Mouse (Mus musculus) adipose tissue, adult 10 weeks (tissue): ENCODE data around the gene Apol7b. TPM values are rescaled to one million over a fixed set of nuclear protein-coding genes. Genes with fewer than 3 reads are reported as not detected.

ENCODE experiments used
- polyA plus RNA-seq: library from polyadenylated mRNA; stranded (reverse); fragments of 350-450 nt; fragmentation: Illumina TruSeq; extraction: RNeasy Lipid Tissue Mini Kit (QIAGEN cat#74804); gene quantifications from one replicate; pipeline ENCODE4 v1.2.3, GENCODE M21; 2014; ENCODE audit warnings: low read depth, low replicate concordance

Apol7b gene
- 0.36 TPM for polyA plus RNA-seq

GRCm38 (mm10) chr15:77447392-77447791 lies at the start of gene Apol7b:
Gene Apol7b (minus strand): TSS chr15:77447492.

DNA sequence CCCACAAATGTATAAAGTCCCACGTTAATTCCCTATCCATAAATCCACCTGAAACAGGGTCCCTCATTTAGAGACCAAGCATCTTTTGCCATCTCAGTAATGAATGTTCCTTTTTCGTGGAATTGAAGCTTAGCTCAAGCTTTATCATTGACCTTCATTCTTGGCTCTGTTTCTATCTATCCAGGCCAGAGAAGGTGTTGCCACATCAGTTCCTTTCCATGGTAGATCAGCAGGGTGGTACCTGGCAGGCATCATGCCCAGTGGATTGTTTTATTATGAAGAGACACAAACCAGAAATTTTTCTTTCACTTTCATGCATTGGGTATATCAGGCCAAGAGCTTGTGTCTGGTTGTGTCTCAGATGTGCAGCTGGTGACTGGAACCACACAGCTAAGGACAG lies 29.4 kb upstream of the Apol7b start, which contains the start of gene Apol10a:
Gene Apol10a, plus strand, starts transcription at position 355 of the 400 bp plus-strand sequence.

DNA sequence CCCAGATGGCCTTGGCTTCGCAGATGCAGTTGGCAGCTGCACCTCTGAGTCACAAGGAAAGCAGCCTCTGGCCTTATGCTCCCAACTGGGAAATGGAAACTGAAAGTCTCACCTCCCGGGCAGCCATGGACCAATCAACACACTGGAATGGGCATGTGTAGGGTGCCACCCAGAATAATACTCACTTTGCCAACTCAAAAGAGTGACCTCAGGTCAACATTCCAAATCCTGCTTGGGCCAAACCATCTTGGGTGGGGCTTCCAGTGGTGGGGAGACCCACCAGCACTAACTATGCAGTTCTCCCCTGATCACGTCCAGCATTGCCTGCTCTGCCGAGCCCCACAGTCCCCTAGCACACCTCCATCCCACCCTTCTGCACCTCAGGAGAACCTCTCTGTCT lies 36.3 kb downstream of the Apol7b start, which contains the start of gene Apol9a:
Gene Apol9a, minus strand, starts transcription at position 101 of the 400 bp plus-strand sequence.

DNA sequence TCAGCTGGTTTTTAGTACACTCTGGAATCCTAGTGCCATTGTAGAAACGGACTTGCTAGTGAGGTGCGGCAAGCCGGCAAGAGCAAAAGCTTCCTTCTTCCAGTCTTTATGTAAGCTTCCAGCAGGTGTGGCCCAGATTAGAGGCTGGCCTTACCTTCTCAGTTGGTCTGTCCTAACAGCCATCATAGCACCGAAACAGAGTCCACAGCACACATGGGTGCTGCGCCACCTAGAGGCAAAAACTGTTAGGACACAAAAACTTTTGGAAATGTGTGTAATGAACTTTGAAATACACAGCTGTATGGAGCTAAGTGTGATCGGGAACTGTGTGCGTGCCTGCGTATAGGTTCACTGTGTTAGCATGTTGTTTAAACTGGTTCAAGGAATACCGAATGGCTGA lies 48.3 kb downstream of the Apol7b start, which contains the start of gene Apol7a:
Gene Apol7a, minus strand, starts transcription at position 84 of the 400 bp plus-strand sequence.

Other genes starting within 250 kb of the Apol7b start
- 22.4 TPM for gene Rbfox2, start 140.5 kb downstream of the Apol7b start, polyA plus RNA-seq
- gene Apol7a, start 48.4 kb downstream of the Apol7b start, polyA plus RNA-seq: 0.35 TPM
- 1.9 TPM for gene Apol9a, start 36.4 kb downstream of the Apol7b start, polyA plus RNA-seq
- gene Apol10a, start 29.6 kb upstream of the Apol7b start, polyA plus RNA-seq: not detected
- not detected for gene Apol11a, start 60.8 kb upstream of the Apol7b start, polyA plus RNA-seq
- not detected for gene Apol7c, start 85.8 kb upstream of the Apol7b start, polyA plus RNA-seq
- gene 1700025B11Rik, start 114.4 kb upstream of the Apol7b start, polyA plus RNA-seq: 0.79 TPM
- 5.0 TPM for gene Apol10b, start 148.6 kb upstream of the Apol7b start, polyA plus RNA-seq
- gene Gm36245, start 151.8 kb upstream of the Apol7b start, polyA plus RNA-seq: not detected
- not detected for gene Apol11b, start 195.8 kb upstream of the Apol7b start, polyA plus RNA-seq